25 mouse cellular contexts compared by ENCODE assay signal in the genomic region with DNA sequence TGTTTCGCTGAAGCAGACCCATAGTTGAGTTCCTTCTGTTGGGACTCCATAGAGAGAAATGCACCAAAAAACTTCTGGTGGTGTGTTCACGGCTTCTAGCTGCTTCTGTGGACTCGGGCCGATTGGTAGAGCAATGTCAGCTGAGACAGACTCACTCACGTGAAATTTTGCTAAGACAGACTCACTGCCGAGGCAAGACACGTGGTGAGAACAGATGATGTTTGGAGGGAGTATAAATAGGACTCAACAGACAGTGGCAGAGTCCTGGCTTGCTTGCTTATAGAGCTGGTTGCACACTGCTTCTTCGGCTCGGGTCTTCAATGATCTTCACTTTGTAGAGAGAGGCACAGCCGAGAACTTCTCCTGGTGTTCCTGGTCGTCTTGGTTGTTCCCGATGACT. TPM values are rescaled to one million over a fixed set of nuclear protein-coding genes. Genes with fewer than 3 reads are reported as not detected.
DNase-seq lines count a peak whose midpoint lies in the region; ATAC-seq and TF ChIP-seq lines count a peak whose summit lies in the region.
"Had no signal": no experiment of that assay in that cellular context is flagged by ENCODE, and none has a peak within 500 bp of the region (broad histone marks: within the 10 kb centered on the region; RNA-seq: fewer than 3 reads in every experiment).

No protein-coding gene starts in this region.

- TF ChIP-seq RAD21 in CH12.LX (IDR thresholded peaks at IDR 0.05; ENCODE audit: low read depth, low read length), result no peak

- no peaks in the 10 kb centered on the region for H3K36me3 ChIP-seq in CH12.LX (replicated peaks in 1 of 2; ENCODE audit: control insufficient read depth in 1 of 2, insufficient read depth in 1 of 2, low read length in 1 of 2)
- H3K36me3 ChIP-seq in kidney, embryonic 14.5 days (ENCODE audit: control insufficient read depth, insufficient read depth, low read length), result no peaks in the 10 kb centered on the region
- H3K36me3 ChIP-seq: embryonic facial prominence, embryonic 13.5 days; embryonic facial prominence, embryonic 15.5 days; forebrain, embryonic 10.5 days; forebrain, embryonic 12.5 days had no signal

- H3K27me3 ChIP-seq in CH12.LX (replicated peaks), result peaks cover 23% of the 10 kb centered on the region
- no peaks in the 10 kb centered on the region for H3K27me3 ChIP-seq in kidney, embryonic 14.5 days (ENCODE audit: control insufficient read depth, insufficient read depth, low read length)
- H3K27me3 ChIP-seq: embryonic facial prominence, embryonic 13.5 days; embryonic facial prominence, embryonic 15.5 days had no signal

- TF ChIP-seq POLR2A in CH12.LX (IDR thresholded peaks at IDR 0.05; ENCODE audit: low read depth, low read length), result no peak

- DNase-seq in frontal cortex, postnatal 25 days (ENCODE audit: low spot score in 2 of 2), result no peak
- peak; percentile 42 to 55 for DNase-seq in left cerebral cortex, postnatal 14 days (ENCODE audit: low spot score in 2 of 2)
- DNase-seq in left cerebral cortex, adult 11 months (ENCODE audit: low spot score), result no peak
- DNase-seq in CH12.LX (ENCODE audit: extremely low read depth), result no peak
- peak; percentile 49 for DNase-seq in telencephalon, adult 2 months (ENCODE audit: low read depth, low spot score)
- DNase-seq: adrenal gland, adult 2 months; adrenal gland, postnatal 10 days; adrenal gland, postnatal 36 days; B cell, adult 2 months; cerebellum, adult 11 months; cerebellum, adult 18-20 months; cerebellum, adult 8-10 months; cerebellum, adult 9-11 months; cerebellum, postnatal 36 days; embryo, embryonic 11 days had no signal

- dilution Hi-C loops in CH12.LX (cut with MboI; ENCODE audit: extremely low pct_ligation_motif_present, extremely low pct_unique_long_range_greater_than_20kb, low sequenced_read_pairs), result no loop called here

- H3K9ac ChIP-seq in CH12.LX (ENCODE audit: insufficient read depth, low read depth), result no peak overlapping the region
- H3K9ac ChIP-seq in kidney, embryonic 14.5 days (ENCODE audit: low read depth, low read length), result no peak overlapping the region
- H3K9ac ChIP-seq: embryonic facial prominence, embryonic 13.5 days; embryonic facial prominence, embryonic 15.5 days; forebrain, embryonic 12.5 days had no signal

- no peaks in the 10 kb centered on the region for H3K79me2 ChIP-seq in CH12.LX (replicated peaks; ENCODE audit: control insufficient read depth, extremely low read depth, insufficient read depth, poor library complexity, severe bottlenecking)

- peaks cover 4% of the 10 kb centered on the region for H3K9me3 ChIP-seq in CH12.LX (replicated peaks; ENCODE audit: low read length)
- peaks cover 3% of the 10 kb centered on the region; the same call in 1 of the 2 replicates for H3K9me3 ChIP-seq in kidney, embryonic 14.5 days (ENCODE audit: control insufficient read depth, low read length)
- H3K9me3 ChIP-seq: embryonic facial prominence, embryonic 13.5 days; embryonic facial prominence, embryonic 15.5 days; forebrain, embryonic 12.5 days had no signal

- no peak for TF ChIP-seq CTCF in CH12.LX (conservative IDR thresholded peaks at IDR 0.05 in 1 of 2, IDR thresholded peaks at IDR 0.05 in 1 of 2; ENCODE audit: low read depth in 2 of 2, low read length in 2 of 2)

- intact Hi-C loops in left cerebral cortex, postnatal 14 days (cut with DNase I), result loop anchor here (10.0 kb wide), 1 partner anchor 368 kb away; no protein-coding TSS in a partner anchor

- no peak for TF ChIP-seq EP300 in CH12.LX (IDR thresholded peaks at IDR 0.05; ENCODE audit: low read length)

- peak; percentile 38; the same call in 1 of the 2 replicates for ATAC-seq in frontal cortex, adult (ENCODE audit: low TSS enrichment)
- ATAC-seq in kidney, embryonic 14.5 days (ENCODE audit: low FRiP score, low TSS enrichment), result no peak
- ATAC-seq: CD4-positive, CD25-positive, alpha-beta regulatory T cell, adult 4 months; forebrain, embryonic 14.5 days; forebrain, embryonic 16.5 days had no signal

- no peak overlapping the region for H3K4me3 ChIP-seq in CH12.LX (replicated peaks in 1 of 3; ENCODE audit: low read depth in 2 of 3, low read length in 2 of 3, poor library complexity in 1 of 3)
- no peak overlapping the region for H3K4me3 ChIP-seq in kidney, embryonic 14.5 days (ENCODE audit: low read length)
- H3K4me3 ChIP-seq: embryonic facial prominence, embryonic 13.5 days; embryonic facial prominence, embryonic 15.5 days; erythroblast, embryonic 14.5 days; forebrain, embryonic 10.5 days; forebrain, embryonic 12.5 days had no signal

- no peak overlapping the region for H3K27ac ChIP-seq in CH12.LX (ENCODE audit: insufficient read depth, low read depth)
- no peak overlapping the region for H3K27ac ChIP-seq in kidney, embryonic 14.5 days (ENCODE audit: low read depth, low read length)
- H3K27ac ChIP-seq: embryonic facial prominence, embryonic 13.5 days; embryonic facial prominence, embryonic 15.5 days; forebrain, embryonic 10.5 days; forebrain, embryonic 12.5 days had no signal

- 86% methylated on average over 12 of the region's 12 CpGs for WGBS in kidney, embryonic 14.5 days

- in situ Hi-C loops in CH12.LX (cut with MboI; ENCODE audit: low pct_ligation_motif_present, low pct_unique_long_range_greater_than_20kb, low sequenced_read_pairs), result loop anchor here (10.0 to 25.0 kb wide), 2 partner anchors 281 to 358 kb away; partner anchors contain the start of genes Hes5 and Pank4

- 0 out of 2 replicates have a peak overlapping the region, but pooled peaks have one; percentile 0 for H3K4me2 ChIP-seq in CH12.LX (ENCODE audit: insufficient read depth, low read depth, poor library complexity, severe bottlenecking)
- no peak overlapping the region for H3K4me2 ChIP-seq in kidney, embryonic 14.5 days (replicated peaks; ENCODE audit: low read depth, low read length)
- H3K4me2 ChIP-seq: embryonic facial prominence, embryonic 13.5 days; embryonic facial prominence, embryonic 15.5 days; forebrain, embryonic 12.5 days had no signal

- H3K4me1 ChIP-seq in CH12.LX (ENCODE audit: control insufficient read depth in 1 of 2, insufficient read depth in 2 of 2), result peaks cover 35 to 39% of the 10 kb centered on the region in 2 experiments
- peaks cover 17% of the 10 kb centered on the region for H3K4me1 ChIP-seq in kidney, embryonic 14.5 days (ENCODE audit: control insufficient read depth, insufficient read depth, low read length)

TF ChIP-seq in CH12.LX, 34 proteins besides CTCF, POLR2A, EP300 and RAD21:
- no peak for TF ChIP-seq ZNF384 (IDR thresholded peaks at IDR 0.05; ENCODE audit: low read depth, low read length)
- no peak for TF ChIP-seq E2F4 (IDR thresholded peaks at IDR 0.05; ENCODE audit: insufficient replicate concordance, low read depth, low read length)
- no peak for TF ChIP-seq SIN3A (IDR thresholded peaks at IDR 0.05; ENCODE audit: low read length)
- TF ChIP-seq MXI1 (IDR thresholded peaks at IDR 0.05; ENCODE audit: low read depth, low read length), result peak; percentile 50; the same call in 1 of the 2 replicates
- no peak for TF ChIP-seq KAT2A (IDR thresholded peaks at IDR 0.05; ENCODE audit: insufficient replicate concordance, low read length)
- TF ChIP-seq MAX (IDR thresholded peaks at IDR 0.05; ENCODE audit: low read length), result peak; percentile 81; the same call in 1 of the 2 replicates
- TF ChIP-seq RCOR1 (conservative IDR thresholded peaks at IDR 0.05; ENCODE audit: low read depth, low read length), result 0 out of 2 replicates have a peak, but pooled peaks have one; percentile 32
- TF ChIP-seq JUND (conservative IDR thresholded peaks at IDR 0.05; ENCODE audit: low read depth, low read length), result no peak
- TF ChIP-seq MYC (IDR thresholded peaks at IDR 0.05; ENCODE audit: low read depth, low read length), result peak; percentile 27; the same call in 1 of the 2 replicates
- TF ChIP-seq ETS1 (conservative IDR thresholded peaks at IDR 0.05; ENCODE audit: low read depth, low read length), result no peak; the same call in 1 of the 2 replicates
- TF ChIP-seq CHD2 (IDR thresholded peaks at IDR 0.05; ENCODE audit: low read length), result no peak
- TF ChIP-seq NRF1 (IDR thresholded peaks at IDR 0.05; ENCODE audit: low read depth, low read length), result no peak
- TF ChIP-seq MEF2A (IDR thresholded peaks at IDR 0.05; ENCODE audit: borderline replicate concordance, low read depth, low read length), result no peak
- TF ChIP-seq JUN (IDR thresholded peaks at IDR 0.05; ENCODE audit: insufficient read depth, low read depth, low read length), result no peak

RNA-seq across cellular contexts. Expression of gene Faap20, which starts 6.4 kb away (rescaled TPM):
- 10 to 100 TPM; 22.6 to 27.0 TPM for total RNA-seq in left cerebral cortex, postnatal 14 days (2021)
- 42.1 and 45.0 TPM in 2 replicates for total RNA-seq in CH12.LX (2012; rRNA removed)
- 24.1 and 31.0 TPM in 2 replicates for total RNA-seq in CH12.LX (2014; rRNA removed)
- 35.7 and 36.4 TPM in 2 replicates for polyA plus RNA-seq in CH12.LX (2012; ENCODE audit: insufficient read length, low read depth)
- polyA plus RNA-seq in kidney, embryonic 14.5 days (2014; fragmentation: Nextera tagmentation; extraction: Ambion mirVana), result 63.4 and 73.8 TPM in 2 replicates

RNA-seq across cellular contexts. Expression of gene Ski, which starts 20.8 kb away (rescaled TPM):
- 100 to 1,000 TPM; 110 to 111 TPM for total RNA-seq in left cerebral cortex, postnatal 14 days (2021)
- total RNA-seq in CH12.LX (2012; rRNA removed) (9.9 and 10.1 TPM in 2 replicates), CH12.LX (2014; rRNA removed) (3.3 and 4.1 TPM in 2 replicates)
- polyA plus RNA-seq in CH12.LX (2012; ENCODE audit: insufficient read length, low read depth), result 14.1 and 17.9 TPM in 2 replicates
- polyA plus RNA-seq in kidney, embryonic 14.5 days (2014; fragmentation: Nextera tagmentation; extraction: Ambion mirVana), result 24.0 and 24.5 TPM in 2 replicates

Comparison
In these comparisons a context has a peak if more than half of its experiments do, and no peak if none do; other contexts are left out.
1. DNase-seq: peak in left cerebral cortex, postnatal 14 days (2 of 2) and telencephalon, adult 2 months (single experiment); none in frontal cortex, postnatal 25 days (0 of 2), left cerebral cortex, adult 11 months (single experiment) and CH12.LX (single experiment).
2. RNA of gene Ski, which starts 20.8 kb away (total RNA-seq): 110 to 111 TPM in left cerebral cortex, postnatal 14 days; 3.3 to 10.1 TPM in CH12.LX; every median in the first group is over 10 times any median in the second.